Mouse (Mus musculus): ENCODE data around the gene Irf1.
A peak's percentile ranks its signal among the peaks of the same experiment; 100 is the strongest.
"Not testable (repeated sequence)": the region's sequence is repeated elsewhere in the genome, so short reads cannot be mapped to it uniquely, and the experiment has no call there.

Gene Irf1

DNA sequence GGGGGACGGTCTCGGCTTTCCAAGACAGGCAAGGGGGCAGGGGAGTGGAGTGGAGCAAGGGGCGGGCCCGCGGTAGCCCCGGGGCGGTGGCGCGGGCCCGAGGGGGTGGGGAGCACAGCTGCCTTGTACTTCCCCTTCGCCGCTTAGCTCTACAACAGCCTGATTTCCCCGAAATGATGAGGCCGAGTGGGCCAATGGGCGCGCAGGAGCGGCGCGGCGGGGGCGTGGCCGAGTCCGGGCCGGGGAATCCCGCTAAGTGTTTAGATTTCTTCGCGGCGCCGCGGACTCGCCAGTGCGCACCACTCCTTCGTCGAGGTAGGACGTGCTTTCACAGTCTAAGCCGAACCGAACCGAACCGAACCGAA lies at the start of gene Irf1:
Gene Irf1 (plus strand): TSS at position 255 of the 365 bp plus-strand sequence.
- peak; percentile 90 for DNase-seq

DNA sequence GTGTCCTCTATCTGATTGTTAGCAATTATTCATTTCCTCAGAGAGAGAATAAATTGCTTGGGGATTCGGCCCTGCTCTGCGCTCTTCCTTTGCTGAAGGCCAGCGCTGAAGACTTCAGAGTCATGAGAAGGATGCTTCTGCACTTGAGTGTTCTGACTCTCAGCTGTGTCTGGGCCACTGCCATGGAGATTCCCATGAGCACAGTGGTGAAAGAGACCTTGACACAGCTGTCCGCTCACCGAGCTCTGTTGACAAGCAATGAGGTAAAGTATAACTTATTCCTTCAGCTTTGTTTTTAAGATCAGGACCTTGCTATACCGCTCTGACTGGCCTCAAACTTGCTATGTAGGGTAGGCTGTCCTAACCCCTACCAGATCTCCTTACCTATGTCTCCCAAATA lies 49.1 kb upstream of the Irf1 start, which contains the start of gene Il5:
Gene Il5 (plus strand): TSS at position 80 of the 400 bp plus-strand sequence.
- no peak for DNase-seq

DNA sequence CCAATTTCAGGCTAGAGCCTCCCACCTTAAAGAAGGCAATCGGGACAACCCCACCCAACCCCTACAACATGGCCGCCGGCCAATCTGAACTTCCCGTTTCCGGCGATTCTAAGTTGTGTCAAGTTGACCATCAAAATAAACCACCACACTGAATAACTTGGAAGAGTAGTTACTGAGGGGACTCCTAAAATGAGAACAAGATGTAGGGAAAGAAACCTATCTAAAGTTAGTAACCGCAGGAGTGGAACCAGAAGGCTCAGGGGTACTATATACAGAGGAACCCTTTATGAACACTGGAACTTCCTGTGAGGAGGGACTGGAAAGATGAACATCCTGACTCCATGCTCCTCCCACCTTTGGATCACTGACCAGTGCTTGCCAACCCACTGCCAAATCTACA lies 38.4 kb upstream of the Irf1 start:
- no peak for DNase-seq

DNA sequence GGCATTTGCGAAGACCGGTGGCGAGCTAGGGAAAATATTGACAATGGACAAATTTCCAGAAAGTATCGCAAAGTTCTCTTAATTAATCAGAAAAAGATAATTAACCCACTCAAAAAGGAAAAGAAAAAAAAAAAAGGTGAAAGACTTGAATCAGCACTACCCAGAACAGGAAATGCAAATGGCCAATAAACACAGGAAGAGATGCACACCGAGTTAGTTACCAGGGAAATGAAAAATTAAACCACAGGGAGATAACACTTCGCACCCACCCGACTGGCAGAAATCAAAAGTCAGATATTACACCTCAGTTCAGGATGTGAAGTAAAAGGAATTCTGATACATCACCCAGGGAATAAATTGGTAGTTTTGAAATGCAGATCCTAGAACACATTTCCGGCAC lies 37.6 kb upstream of the Irf1 start:
- no peak for DNase-seq

DNA sequence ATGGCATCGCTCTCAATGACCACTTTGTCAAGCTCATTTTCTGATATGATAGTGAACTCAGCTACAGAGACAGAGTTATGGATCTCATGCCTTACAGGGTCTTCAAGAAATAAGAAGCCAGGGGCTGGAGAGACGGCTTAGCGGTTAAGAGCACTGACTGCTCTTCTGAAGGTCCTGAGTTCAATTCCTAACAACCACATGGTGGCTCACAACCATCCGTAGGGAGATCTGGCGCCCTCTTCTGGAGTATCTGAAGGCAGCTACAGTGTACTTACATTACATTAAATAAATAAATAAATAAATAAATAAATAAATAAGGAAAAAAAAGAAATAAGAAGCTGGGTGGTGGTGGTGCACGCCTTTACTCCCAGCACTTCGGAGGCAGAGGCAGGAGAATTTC lies 36.0 kb upstream of the Irf1 start:
- DNase-seq = no peak

DNA sequence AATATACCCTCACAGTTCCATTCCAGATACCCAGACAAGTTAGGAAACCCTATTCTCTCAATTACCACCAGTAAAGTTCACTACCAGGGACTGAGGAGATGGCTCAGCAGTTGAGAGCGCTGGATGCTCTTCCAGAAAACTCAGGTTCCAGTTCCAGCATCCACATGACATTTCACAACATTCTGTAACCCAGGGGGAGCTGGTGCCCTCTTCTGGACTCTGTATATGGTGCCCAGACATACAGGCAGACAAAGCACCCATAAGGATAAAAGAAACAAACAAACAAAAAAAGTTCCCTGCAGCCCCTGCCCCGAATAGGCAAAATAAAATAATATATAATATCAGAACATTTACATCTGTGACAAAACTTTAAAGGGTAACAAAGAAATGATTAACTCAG lies 35.4 kb upstream of the Irf1 start:
- no peak for DNase-seq

DNA sequence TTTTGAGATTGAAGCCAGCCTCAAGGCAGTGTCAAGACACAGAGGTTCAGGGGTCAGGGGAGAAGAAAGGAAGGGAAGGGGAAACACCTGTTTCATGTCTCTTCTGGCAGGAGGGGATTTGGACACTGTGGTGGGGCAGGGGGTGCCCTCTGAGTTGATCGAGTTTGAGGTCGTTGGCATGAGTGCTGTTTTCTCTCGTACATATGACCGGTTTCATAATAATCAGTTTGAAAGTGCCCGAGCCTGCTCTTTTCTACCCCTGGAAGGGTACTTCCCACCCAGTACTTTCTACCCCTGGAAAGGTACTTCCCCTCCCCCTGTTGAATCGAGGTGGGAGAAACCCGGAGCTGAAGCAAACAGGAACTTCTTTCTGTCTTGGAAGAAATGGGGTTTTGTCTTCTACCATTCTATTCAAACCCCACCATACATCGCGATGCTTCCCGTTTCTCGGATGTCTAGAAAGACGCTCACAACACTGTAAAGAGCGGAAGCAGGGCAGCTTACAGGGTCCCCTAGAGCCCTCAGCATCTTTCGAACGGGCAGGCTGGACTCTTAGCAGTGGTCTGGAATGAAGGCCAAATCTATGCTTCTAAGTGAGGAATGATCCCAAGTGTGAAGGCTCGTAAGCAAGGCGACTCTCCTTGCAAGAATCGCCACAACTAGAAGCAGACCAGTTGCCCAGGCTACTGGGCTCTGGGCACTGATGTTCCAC lies 34.7 kb upstream of the Irf1 start:
- DNase-seq = no peak

DNA sequence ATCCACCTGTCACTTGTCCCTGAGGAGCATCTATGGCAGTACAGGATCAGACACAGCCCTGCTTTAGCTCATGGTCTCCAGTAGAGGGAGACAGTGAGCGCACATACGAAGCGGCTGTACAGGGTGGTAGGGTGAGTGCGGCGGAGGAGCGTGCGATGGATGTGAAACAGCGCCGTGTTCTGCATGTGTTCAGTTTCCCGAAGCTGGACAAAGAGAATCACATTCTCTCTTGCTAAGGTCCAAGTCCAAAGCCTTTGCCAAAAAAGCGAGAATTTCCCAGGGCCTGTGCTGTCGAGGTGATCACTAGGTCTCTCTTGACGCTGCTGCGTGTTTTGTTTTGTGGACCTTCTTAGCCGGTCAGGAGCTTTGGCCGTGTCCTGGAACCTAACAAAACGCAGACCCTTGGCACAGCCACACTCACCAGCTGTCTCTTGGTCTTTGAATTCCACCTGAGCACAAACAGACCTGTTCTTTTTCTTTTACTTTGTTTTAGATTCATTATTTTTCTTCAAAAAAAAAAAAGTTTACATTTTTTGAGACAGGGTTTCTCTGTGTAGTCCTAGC lies 34.0 kb upstream of the Irf1 start:
- DNase-seq = peak; percentile 62

DNA sequence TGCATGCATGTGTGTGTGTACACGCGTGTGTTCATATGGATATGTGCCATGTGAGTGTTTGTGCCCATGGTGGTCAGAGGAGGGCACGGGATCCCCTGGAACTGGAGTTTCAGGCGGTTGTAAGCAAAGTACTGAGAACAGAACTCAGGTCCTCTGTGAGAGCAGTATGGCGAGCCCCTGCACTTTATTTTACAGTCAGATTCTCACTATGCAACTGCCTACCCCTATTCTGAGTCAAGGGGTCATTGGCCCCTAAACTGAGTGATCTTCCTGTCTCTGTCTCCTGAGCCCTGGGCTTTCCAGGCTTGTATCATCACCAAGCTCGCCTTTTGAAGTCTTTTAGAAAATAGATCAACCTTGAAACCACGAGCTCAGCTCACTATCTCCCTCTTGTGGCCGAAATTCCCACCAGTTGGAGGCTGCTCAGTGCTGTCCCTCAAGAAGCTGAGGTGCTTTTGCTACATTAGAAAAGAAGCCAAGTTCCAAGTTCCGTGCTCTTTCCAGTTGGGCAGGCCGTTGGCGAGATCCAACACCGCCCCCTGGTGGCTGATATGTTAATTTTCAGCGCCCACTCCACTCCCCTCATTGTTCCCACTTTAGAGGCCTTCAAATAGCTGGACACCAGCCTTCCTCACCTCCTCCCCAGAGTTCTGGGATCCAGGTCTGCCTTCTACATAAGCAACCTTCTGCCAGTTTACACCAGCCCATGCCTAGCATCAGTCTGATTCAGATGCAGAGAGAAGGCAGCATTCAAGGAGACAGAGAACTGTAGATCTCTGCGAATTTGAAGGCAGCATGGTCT lies 32.8 kb upstream of the Irf1 start:
- DNase-seq = peak; percentile 73

DNA sequence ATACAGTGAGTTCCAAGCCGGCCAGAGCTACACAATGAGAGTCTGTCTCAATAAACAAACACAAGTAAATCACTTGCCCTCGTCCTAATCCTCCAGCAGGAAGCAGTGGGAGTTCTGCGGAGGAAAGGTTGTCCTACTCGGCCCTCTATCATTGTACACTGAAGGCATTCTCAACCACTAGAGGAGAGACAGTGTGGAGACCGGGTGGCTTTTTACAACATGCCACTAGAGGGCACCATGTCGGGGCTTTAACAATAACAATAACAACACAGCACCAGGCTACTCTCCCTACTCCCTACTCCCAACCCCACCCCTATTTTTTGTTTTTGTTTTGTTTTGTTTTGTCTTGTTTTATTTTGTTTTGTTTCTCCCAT lies 32.3 kb upstream of the Irf1 start:
- DNase-seq = peak; percentile 50

DNA sequence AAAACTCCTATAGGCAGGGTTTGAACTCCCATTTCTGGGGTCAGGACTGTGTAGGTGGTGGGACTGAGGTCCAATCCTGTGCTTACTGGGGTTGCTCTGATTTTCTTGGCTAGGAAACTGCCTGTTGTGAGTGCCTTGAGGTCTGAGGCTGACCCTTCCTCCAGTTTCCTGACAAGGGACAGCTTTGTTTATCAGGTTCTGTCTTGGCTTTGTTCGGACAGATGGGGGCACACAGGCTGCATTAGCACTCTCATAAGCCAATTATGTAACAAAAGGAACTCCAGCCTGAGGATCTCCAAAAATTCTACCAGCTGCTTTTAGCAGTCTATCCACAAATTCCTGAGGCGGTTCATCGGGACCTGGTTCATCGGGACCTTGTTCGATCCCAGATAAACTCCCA lies 27.5 kb upstream of the Irf1 start:
- DNase-seq = no peak

DNA sequence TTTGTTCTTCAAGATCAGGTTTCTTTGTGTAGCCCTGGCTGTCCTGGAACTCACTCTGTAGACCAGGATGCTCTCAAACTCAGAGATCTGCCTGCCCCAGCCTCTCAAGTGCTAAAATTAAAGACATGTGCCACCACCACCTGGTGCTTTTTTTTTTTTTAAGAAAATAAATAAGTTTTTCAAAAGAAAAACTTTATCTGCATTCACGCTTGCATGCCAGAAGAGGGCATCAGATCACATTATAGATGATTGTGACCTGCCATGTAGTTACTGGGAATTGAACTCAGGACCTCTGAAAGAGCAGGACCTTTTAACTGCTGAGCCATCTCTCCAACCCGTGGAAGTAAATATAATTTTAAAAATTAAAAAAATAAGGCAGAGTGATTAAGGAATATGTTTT lies 24.6 kb upstream of the Irf1 start:
- DNase-seq = no peak

DNA sequence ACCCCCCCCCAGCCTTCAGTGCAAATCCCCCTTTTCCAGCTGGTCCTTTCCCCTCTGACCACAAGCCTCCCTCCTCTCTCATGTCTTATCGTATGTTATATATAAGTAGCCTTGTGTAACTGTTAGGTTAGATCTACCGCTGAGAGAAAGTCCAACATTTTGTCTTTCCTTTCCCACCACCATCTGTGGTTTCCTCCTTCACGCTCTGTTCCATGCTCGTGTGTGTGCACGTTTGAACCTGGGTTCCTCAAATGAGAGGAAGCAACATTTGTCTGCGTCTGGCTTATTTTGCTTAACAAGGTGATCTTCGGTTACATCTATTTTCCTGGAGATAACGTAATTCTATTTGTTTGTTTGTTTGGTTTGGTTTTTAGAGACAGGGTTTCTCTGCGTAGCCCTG lies 21.8 kb upstream of the Irf1 start:
- no peak for DNase-seq

DNA sequence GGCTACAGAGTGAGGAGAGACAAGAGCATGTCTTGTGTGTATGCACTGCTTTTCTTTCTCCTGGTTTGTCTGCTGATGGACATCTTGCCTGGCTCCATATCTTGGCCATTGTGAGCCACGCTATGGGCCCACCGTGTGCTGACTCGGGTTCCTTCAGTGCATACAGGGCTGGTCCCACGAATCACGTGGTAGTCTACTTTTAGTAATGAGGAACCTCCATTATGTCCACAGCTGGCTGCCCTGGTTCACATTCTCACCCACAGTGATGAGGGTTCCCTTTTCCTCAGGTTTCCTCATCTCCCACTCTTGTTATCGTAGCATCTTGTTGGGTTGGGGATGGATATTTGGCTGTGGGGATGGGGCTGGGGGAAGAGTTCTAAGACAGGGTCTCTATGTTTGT lies 21.2 kb upstream of the Irf1 start:
- no peak for DNase-seq

DNA sequence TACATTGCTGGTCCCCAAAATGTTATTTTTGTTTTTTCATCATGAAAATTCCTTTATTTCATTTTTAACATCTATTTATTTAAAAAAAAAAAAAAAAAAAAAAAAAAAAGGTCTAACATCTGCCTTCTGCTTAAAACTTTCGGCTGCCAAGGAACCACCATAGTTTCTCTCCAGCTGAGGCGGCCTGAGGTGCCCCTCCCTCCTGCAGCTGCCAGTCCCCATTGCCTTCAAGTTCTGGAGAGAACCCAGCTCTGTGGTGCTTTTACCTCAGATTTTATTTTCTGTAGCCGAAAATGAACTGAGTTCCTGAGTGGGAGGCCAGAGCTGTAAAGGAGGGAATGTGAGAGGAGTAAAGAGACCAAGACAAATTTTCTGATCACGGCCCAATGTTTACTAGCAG lies 20.5 kb upstream of the Irf1 start:
- DNase-seq = no peak

DNA sequence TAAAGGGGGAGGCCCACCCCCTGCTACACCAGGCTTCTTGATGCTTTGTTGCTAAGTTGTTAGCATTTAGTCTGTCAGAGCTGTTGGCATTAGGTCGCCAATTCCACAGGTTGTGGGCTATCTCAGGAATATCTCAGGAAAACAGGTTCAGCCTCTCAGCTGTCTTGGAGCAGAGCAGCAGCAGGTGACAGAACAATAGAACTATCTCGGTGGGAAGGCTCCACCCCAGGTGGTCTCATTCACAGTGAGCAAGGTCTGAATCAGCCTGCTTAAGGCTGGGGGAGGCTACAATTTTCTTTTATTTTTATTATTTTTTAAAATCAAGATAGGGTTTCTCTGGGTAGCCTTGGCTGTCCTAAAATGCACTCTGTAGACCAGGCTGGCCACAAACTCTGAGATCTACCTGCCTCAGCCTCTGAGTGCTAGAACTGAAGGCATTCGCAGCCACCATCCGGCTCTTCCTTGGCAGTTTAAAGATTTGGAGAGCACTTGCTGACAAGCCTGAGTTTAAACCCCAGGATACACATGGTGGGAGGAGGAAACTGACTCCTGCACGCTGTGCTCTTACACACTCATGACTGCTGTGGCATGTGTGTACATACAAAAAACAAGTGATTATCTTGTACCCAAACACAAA lies 20.0 kb upstream of the Irf1 start:
- no peak for DNase-seq

DNA sequence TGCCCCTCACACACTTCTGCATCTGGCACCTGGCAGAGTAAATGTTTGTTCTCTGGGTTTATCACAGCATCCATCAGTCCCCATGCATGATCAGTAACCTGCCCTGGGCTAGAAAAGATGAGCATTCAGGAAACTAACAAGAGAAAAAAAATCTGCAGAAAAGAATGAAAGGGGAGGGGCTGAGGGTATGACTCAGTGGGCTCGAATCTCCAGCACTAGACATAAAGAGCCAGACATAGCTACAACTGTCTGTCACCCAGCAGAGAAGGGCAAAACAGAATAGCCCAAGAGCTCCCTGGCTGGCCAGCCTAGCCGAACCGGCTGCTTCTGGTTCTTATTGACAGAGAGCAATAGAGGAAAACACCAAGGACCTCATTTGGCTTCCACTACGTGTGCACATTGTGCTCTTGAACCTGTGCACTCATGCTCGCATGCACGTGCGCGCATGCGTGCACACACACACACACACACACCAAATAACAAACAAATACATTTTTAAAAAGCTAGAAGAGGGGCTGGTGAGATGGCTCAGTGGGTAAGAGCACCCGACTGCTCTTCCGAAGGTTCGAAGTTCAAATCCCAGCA lies 14.7 kb upstream of the Irf1 start:
- DNase-seq = no peak

DNA sequence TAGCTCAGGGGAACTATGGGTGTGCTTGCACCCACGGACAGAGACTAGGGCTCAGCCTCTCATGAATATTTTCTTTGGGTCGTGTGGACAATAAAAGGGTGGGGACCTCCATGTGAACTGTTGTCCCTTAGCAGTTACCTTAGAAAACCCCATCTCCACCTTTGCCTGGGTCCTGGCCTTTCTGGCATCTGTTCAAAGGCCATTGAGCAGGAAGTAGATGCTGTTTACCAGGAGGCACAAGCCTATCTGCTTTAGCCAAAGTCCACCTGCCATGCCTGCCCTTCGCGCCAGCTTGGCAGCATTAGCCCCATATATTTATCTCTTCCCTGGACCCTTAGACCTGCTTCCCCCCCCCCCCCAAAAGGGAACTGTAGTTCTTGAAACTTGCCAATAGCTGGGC lies 12.2 kb upstream of the Irf1 start:
- DNase-seq = no peak

DNA sequence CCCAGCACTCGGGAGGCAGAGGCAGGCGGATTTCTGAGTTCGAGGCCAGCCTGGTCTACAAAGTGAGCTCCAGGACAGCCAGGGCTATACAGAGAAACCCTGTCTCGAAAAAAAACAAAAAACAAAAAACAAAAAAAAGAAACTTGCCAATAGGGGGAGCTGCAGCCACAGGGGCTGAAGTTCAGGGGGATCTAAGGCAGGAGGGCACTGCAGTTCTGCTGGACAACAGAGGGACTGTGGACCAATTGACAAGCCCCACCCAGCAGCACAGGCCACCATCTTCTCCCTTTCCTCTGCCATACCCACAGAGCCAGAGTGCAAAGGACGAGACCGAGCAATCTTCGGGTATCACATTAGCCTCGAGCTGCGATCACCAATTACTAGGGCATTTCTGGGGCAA lies 11.8 kb upstream of the Irf1 start:
- DNase-seq = not testable (repeated sequence)

DNA sequence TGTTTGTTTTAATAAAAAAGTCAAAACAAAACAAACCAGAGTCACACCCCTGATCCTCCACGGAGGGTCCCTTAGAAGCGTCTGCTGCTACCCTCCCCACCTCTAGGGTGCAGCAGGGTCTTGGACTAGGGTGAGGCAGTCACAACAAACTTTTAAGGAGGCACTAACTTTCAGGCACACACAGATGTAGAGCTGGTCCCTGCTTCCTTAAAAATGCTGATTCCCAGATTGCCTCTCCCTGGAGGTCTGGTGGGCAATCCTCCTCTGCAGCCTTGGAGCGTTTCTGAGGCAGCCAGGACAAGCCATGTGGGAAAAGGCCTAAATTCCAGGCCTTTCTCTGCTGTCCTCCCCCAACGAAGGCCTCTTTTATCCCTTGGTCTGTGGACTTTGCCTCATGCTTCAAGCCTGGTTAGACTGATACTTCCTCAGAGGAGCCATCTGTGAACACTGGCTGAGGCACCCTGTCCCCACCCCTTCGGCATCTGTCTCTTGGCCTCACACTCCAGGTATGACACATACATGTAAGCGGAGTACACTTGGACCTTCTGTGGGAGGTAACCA lies 10.9 kb upstream of the Irf1 start:
- DNase-seq = no peak

DNA sequence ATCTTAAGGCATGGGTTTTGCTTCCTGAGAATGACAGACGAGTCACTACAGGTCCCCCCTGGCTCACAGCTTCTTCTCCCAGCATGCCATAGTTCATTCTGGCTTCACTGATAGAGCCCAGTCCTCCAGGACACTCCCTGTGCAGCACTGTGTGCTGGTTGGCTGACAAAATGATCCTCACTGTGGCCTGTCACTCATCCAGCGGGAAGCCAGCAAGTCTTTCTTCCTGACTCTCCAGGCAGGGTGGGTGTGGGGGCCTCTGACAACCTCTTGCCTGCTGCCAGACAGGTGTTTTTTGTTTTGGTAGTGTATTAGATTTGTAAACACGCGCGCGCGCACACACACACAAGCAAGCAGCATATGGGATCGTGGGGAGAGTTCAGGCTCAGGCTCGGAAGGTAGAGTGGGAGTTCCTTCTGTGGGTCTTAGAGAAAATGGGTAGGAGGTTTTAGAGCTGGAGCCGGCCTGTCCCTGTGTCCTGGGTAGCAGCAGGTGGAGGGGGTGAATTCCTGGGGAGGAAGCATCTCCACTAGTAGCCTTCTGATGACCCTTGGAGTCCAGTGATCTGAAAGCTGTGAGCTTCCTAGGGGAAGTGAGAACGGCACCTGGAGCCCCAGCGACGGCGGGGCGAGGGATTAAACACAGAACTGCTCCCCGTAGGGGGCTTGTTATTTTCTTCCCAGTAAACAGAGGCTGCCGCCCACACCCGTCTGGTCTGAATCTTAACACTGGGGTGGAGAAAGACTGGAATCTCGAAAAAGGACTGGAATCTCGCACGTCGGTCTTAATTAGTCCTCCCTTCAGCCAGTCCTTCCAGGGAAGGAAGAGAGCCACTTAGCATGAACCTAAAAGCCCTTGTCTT lies 10.0 kb upstream of the Irf1 start:
- DNase-seq = no peak

DNA sequence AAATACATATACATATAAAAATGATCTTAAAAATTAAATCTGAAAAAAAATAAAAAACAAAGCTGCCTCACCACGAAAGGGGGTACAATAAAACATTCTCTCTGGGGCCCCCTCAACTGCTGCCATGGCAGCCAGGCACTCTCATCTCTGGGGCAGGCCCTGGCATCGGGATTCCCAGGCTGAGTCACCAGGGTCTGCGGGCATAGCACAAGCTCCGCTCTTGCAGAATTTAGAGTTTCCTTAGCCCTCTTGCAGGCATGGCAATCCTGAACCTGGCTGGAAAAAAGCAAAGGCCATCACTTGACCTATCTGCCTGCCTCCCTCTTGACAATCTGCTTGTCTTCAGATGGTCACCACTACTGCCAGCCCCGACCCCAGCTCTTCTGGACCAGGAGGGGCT lies 8.5 kb upstream of the Irf1 start:
- no peak for DNase-seq
